Mouse (Mus musculus): ENCODE results near the gene Mbd5. TPM values are rescaled to one million over a fixed set of nuclear protein-coding genes. Genes with fewer than 3 reads are reported as not detected.

Mbd5 gene
- total RNA-seq, 2 experiments from 2014 or later: 36.0 to 40.2 TPM

DNA sequence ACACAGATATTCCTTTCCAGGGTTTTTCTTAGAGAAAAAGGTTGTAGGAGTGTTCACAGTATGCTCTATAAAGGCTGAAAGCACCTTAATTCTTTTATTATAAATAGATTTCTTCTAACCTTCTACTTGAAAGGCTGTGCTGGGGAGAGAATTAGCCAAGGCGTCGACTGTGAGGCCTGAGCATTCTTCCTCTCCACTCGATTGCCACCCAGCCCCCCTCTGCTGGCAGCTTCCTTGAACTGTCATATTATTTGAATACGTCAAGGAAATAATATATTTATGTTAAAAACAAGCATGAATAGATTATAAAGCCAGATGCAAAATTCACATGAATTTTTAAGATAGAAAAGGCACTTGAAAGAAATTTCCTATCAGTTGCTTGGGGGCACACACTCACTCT, 410.4 kb downstream of the Mbd5 start:
- Histone ChIP-seq H3K4me3 (no peak overlapping the region), H3K27ac (no peak overlapping the region)
- no peak for TF ChIP-seq CTCF (IDR thresholded peaks at IDR 0.05)
- intact Hi-C loops (cut with DNase I): loop anchor here (1.0 kb wide), 1 partner anchor 368 kb away; no protein-coding TSS in a partner anchor
- no peak for DNase-seq

GRCm38 (mm10) chr2:49364546-49364945, 415.2 kb downstream of the Mbd5 start:
- no peak overlapping the region for H3K4me3 ChIP-seq
- no peak for DNase-seq
- no peak overlapping the region for H3K27ac ChIP-seq
- no peak for TF ChIP-seq CTCF (IDR thresholded peaks at IDR 0.05)
- intact Hi-C loops (cut with DNase I): no loop called here

DNA sequence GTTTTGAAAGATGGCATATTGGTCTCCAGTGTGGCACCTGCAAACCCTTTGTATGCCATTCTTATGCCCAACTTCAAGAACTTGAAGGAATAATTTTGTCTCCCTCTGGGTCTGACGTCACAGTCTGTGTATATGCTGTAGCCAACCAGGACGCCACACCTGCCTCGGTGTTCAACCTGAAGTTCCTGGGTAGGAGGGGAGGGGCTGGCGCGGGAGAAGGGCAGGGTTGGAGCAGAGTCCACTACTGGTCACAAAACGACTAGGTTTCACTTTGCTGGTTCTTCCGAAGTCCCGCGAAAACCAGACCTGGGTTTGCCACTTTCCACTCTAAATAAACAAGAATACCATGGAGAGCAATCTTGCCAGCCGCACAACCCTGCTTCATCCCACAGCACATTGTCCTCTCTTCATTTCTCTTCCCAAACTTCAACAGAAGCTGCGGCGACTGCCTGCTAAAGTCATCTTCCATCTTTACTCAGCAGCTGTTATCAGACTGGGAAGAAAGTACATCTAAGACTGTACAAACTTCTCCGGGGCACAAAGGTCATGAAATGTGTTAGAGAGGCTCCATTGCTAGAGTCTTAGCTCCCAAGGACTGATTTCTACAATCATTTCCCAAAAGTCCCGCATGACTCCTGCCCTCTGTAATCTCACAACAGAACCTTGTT, 417.7 kb downstream of the Mbd5 start:
- DNase-seq: no peak
- H3K27ac ChIP-seq: no peak overlapping the region
- intact Hi-C loops (cut with DNase I): no loop called here
- TF ChIP-seq CTCF (IDR thresholded peaks at IDR 0.05): no peak
- no peak overlapping the region for H3K4me3 ChIP-seq

GRCm38 (mm10) chr2:49367546-49367917, 418.2 kb downstream of the Mbd5 start:
- Histone ChIP-seq H3K27ac (no peak overlapping the region), H3K4me3 (no peak overlapping the region)
- intact Hi-C loops (cut with DNase I): no loop called here
- no peak for TF ChIP-seq CTCF (IDR thresholded peaks at IDR 0.05)
- DNase-seq: no peak

GRCm38 (mm10) chr2:49371632-49372031, 422.3 kb downstream of the Mbd5 start:
- intact Hi-C loops (cut with DNase I): no loop called here
- no peak for DNase-seq
- TF ChIP-seq CTCF (IDR thresholded peaks at IDR 0.05): no peak
- H3K4me3 ChIP-seq: no peak overlapping the region
- H3K27ac ChIP-seq: no peak overlapping the region

DNA sequence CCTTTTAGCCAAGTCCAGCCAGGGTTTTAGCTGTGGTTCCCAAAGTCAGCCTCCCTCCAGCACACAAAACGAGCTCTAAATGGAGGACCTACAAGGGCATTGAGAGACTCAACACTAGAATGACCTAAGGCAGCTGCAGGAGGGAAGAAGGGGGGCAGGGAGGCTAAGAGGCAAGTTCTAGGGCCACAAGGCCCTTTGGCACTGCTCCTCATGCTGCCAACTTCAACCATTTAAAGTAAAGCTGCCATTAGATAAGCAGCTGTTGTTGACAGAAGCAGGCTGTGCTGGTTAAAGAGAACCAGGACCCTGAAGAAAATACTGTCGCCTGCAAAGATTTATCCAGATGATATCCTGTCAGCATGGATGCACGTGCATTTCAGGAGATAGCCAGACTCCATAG, 423.3 kb downstream of the Mbd5 start:
- DNase-seq: no peak
- Histone ChIP-seq H3K4me3 (no peak overlapping the region), H3K27ac (no peak overlapping the region)
- intact Hi-C loops (cut with DNase I): no loop called here
- no peak for TF ChIP-seq CTCF (IDR thresholded peaks at IDR 0.05)

Other genes starting within 250 kb of the Mbd5 start
- gene Acvr2a, start 135.4 kb upstream of the Mbd5 start, total RNA-seq (2021): 10 to 100 TPM; 24.1 to 30.4 TPM
- gene Orc4, start 769 bp downstream of the Mbd5 start, total RNA-seq (2021): 10 to 100 TPM; 29.0 to 30.7 TPM